Mouse (Mus musculus): ENCODE measurements around the gene Amfr.

- TF ChIP-seq CTCF (IDR thresholded peaks at IDR 0.05; ENCODE audit: low read depth) (no peak), EP300 (optimal IDR thresholded peaks at IDR 0.05) (no peak)
Measured at GRCm38 (mm10) chr8:93984731-93985130, 27.9 kb downstream of the Amfr start.

Measured in stomach, postnatal 0 days (tissue).